Mouse (Mus musculus): ENCODE results near the gene Myb.
"Not testable (repeated sequence)": the region's sequence is repeated elsewhere in the genome, so short reads cannot be mapped to it uniquely, and the experiment has no call there.

The Myb gene

GRCm38 (mm10) chr10:21168466-21168865, 7.7 kb upstream of the Myb start:
- no peak for DNase-seq (ENCODE audit: low spot score in 2 of 2)

DNA sequence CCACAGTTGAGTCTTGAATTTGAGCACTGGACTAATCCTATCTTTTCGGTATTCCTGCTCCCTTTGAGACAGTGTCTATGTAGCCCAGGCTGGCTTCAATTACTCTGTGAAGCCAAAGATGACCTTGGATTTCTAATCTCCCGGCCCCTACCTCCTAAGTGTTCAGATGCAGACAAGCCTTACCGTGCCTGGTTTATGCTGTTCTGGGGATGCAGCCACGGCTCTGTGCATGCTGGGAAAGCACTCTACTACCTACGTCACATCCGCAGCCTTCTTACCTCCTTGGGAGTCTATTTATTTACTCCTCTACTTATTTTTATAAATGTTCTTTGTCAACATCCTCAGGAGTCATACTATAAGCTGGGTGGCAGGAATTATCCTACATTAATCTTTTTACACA, 7.1 kb upstream of the Myb start:
- no peak for DNase-seq (ENCODE audit: low spot score in 2 of 2)

GRCm38 (mm10) chr10:21167165-21167564, 6.4 kb upstream of the Myb start:
- no peak for DNase-seq (ENCODE audit: low spot score in 2 of 2)

- DNase-seq (ENCODE audit: low spot score in 2 of 2), result no peak
Measured at GRCm38 (mm10) chr10:21165411-21165810, 4.6 kb upstream of the Myb start.

- DNase-seq (ENCODE audit: low spot score in 2 of 2), result no peak
Measured at GRCm38 (mm10) chr10:21162124-21162523, 1.3 kb upstream of the Myb start.

DNA sequence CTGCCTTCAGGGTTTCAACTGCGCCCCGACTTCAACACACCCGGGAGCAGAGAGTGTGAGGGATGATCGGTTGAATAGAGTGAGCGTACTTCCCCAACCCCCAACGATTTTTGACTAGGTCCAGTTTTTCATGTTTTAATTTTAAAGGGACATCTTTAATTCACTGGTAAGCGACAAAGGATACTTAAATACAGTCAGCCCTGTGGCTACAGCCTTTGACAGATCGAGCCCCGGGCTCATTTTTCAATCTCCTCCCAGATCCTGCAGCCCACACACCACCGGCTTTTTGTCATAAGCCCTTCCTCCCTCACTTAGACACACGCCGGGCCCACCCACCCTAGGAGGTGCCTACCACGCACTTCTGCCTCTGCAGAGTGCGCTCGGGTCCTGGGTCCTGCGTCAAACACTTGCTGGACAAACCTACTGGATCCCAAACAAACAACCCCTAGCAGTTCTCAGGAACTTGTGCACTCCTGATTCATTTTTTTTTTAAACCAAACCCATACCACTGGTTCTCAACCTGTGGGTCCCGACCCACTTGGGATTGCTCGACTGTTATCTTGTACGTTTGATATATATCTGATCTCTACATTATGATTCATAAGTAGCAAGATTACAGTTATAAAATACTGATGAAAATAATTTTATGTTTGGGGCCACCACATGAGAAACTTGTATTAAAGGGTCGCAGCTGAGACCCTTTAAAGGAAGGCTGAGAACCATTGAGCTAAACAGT, 743 bp upstream of the Myb start:
- peak in 1 of 2 experiments; percentile 4 for DNase-seq (ENCODE audit: low spot score in 2 of 2)

DNA sequence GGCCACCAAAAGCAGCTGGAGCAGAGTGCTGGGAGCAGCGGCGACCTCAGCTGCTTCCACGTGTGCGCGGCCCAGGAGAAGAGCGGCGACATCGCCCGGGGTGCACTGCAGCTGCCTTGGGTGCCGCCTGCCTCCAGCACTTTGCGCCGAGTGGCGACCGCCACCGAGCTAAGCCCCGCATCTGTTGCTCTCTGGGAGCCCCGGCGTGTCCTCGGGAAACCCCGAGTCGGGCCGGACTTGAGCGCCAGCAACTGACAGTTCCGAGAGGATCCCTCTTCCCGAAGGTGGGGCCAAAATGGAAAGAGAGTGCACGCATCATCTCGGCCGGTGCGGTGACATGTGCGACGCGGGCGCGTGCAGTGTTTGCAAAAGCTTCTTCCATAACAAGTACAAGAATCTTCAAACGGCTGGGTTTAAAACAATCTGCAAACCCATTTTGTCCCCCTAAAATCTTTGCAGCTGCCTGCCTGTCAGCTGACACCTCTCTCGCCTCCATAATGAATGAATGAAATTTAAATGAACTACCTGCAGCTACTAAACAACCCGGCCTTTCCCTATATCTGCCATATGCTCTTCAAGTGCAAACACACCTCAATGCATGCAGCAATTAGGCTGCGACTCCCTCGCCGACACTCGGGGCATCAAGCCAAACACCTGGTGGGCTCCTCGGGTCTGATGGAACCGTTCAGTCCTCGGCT, 938 bp downstream of the Myb start:
- peak; percentile 26 to 33 for DNase-seq (ENCODE audit: low spot score in 2 of 2)

DNA sequence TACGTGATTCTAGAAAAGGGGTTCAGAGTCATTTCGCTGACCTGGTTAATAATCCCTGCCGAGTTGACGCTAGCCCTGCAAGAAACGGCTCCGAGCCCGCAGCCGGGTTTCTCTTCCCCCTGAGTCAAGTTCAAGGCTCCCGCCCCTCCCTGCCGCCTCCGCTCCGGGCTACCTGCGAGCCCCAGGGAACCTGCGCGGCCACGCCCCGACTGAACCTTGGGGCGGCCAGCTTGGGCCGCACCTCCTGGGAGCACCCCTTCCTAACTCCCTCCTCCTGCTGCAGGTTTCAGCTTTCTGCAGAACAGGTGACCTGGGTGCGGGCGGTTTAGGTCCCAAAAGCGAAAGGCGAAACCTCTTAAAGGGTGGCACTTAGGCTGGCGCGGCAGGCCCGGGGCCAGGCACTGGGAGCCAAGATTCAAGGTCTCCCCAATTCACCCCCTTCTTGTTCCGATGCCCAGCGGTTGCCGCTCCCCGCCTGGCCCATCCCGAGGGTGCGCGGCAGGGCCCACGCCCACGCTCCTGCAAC, 1.8 kb downstream of the Myb start:
- DNase-seq (ENCODE audit: low spot score in 2 of 2), result peak; percentile 1 to 6

DNA sequence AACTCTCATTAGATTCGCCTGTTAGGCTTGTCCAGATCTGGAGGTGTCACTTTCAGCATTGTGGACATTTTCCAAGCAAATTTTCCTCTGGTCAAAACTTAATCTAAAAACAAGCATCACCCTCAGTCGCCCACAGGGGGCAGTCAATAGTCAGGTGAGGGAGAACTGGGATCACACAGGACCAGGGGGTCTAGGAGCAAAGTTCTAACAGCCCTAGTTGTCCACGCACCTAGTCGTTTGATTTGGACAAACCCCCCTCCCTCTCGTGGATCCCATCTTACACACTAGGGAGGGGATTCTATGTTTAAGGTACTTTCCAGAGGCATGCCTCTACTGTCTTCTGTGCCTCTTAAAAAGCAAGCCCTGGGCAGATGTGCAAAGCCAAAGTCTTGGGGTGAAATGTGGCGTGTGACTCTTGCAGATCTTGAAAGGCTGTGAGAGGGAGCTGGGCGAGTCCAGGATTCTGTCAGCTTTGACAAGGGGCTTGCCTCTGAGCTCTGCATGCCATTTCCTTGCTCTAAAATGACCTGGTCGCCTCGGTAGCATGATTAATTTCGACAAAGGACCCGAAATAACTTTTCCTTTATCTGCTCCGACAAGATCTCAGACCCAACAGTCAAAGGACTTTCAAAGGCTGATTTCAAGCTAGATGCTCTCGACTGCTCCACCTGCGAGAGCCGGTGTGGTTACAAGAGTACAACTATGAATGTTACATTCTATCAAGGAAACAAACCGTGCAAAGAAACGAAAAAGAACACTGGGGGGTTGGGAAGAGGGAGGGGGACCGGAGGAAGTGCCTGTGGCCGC, 2.5 kb downstream of the Myb start:
- peak; percentile 14 to 22 for DNase-seq (ENCODE audit: low spot score in 2 of 2)

DNA sequence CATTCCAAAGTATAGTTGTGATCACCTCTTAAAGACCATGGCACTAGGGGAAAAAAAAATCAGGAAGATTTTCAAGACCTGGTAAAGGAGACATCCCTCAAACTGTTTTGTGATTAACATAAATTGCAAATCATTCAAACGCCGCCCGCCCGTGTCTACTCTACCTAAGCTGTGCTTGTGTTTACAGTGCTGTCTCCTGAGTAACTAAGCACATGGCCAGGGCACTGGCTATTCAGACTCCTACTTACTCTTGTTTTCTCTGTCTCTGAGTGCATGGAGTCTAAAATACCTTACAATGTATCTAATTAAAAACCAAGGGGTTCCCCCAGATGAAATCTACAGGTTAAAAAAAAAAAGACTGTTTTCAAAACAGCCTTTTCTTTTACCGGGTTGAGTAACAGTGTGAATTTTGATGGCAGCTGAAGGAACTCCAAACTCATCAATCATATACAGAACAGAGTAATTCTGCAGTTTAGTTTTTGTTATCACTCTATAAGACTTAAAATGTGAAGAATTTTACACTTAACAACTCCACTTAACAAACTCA, 3.8 kb downstream of the Myb start:
- DNase-seq (ENCODE audit: low spot score in 2 of 2), result no peak

DNA sequence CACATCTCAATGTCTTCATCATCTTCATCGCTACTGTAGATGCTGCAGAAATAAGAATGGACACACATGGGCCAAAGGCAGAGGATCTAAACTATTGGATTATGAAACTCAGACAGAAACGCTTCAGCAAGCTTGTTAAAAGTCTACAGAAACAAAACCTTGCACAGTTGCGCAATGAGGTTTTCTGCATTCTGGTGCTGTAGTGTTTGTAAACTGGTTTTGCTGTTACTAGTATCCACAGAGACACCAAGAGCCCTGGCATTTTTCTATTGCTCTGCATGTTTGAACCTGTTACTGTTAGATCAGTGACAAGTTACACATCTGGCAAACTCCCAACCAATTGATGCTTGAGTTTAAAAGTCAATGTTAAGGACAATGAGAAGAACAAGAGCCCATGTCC, 4.4 kb downstream of the Myb start:
- DNase-seq (ENCODE audit: low spot score in 2 of 2), result no peak

- no peak for DNase-seq (ENCODE audit: low spot score in 2 of 2)
Measured at GRCm38 (mm10) chr10:21154927-21155326, 5.9 kb downstream of the Myb start.

- DNase-seq (ENCODE audit: low spot score in 2 of 2), result no peak
Measured at GRCm38 (mm10) chr10:21153433-21153832, 7.4 kb downstream of the Myb start.

- no peak for DNase-seq (ENCODE audit: low spot score in 2 of 2)
Measured at GRCm38 (mm10) chr10:21152812-21153211, 8.0 kb downstream of the Myb start.

DNA sequence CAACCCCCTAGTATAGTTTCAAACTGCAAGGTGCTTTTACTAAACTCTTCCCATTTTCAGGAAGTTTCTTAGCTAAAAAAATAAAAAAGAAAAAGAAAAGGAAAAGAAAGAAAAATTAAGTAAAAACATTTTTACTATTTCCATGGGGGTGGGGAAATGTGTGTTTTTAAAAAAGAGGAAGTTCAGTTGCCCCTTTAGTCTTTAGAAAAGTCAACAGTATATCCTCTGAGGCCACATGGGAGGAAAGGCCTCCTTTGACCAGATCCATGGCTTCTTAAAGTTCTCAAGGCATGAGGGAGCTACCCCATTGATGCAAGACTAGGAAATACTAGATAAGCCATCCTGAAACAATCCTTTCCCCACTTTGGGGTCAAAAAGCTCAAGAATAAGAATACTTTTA, 9.5 kb downstream of the Myb start:
- DNase-seq (ENCODE audit: low spot score in 2 of 2), result no peak

DNA sequence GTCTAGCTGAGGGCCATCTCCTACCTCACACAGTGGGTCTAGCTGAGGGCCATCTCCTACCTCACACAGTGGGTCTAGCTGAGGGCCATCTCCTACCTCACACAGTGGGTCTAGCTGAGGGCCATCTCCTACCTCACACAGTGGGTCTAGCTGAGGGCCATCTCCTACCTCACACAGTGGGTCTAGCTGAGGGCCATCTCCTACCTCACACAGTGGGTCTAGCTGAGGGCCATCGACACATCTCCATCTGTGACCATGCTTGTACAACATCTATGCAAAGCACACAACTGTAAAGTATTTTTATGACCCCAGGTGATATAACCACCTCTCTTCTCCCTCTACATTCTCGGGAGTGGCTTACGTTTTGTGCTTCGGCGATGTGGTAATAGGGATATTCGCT, 10.8 kb downstream of the Myb start:
- DNase-seq (ENCODE audit: low spot score in 2 of 2), result not testable (repeated sequence)

DNA sequence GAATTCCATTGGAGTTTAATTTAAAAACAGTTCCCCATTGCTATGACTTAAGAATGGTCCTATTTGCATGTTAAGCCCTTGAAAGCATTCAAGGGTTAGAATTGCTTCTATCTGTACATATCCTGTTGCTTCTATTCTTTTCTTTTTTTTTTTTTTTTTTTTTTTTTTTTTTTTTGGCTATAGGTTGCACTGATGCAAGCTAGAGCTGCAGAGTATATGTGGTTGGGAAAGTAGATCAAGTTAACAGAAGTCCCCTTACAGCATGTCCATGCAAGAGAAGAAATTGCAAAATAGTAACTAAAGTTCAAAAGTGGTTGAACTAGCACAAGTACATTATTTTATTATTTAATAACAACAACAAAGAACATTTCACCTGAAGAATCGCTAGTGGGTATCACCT, 14.1 kb downstream of the Myb start:
- no peak for DNase-seq (ENCODE audit: low spot score in 2 of 2)

DNA sequence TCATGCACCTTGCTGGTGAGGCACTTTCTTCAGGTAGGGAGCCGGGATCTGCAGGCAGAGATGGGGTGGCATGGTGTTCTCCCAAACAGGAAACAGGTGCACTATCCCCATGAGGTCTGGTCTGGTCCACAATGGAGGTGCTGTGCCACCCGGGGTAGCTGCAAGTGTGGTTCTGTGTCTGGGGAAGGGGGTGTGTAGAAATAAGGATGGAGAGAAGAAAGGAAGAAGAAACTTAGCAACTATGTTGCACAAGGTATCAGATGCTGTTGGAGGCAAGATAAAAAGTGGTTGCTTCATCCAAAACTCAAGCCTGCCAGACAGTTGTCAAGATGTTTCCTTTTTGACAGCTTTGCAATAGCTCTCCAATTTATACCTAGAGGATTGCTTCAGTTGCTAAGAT, 14.5 kb downstream of the Myb start:
- no peak for DNase-seq (ENCODE audit: low spot score in 2 of 2)

- DNase-seq (ENCODE audit: low spot score in 2 of 2), result peak; percentile 77 to 79
Measured at GRCm38 (mm10) chr10:21144627-21145504, 15.9 kb downstream of the Myb start.

DNA sequence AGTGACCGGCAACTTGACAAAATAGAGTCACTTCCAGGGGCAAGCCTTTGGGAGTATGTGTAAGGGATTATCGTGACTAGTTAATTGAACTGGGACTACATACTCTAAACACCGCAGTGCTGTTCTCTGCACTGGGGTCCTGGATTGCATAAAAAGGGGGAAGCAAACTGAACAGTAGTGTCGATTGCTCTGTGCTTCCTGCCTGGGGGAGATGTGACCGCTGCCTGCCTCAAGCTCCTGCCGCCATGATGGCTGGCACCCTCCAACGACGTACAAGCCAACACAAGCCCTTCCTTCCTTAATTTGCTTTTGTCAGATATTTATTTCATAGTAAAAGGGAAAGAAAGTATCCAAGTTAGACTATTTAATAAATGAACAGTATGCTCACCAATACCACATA, 25.5 kb downstream of the Myb start:
- no peak for DNase-seq (ENCODE audit: low spot score in 2 of 2)

DNA sequence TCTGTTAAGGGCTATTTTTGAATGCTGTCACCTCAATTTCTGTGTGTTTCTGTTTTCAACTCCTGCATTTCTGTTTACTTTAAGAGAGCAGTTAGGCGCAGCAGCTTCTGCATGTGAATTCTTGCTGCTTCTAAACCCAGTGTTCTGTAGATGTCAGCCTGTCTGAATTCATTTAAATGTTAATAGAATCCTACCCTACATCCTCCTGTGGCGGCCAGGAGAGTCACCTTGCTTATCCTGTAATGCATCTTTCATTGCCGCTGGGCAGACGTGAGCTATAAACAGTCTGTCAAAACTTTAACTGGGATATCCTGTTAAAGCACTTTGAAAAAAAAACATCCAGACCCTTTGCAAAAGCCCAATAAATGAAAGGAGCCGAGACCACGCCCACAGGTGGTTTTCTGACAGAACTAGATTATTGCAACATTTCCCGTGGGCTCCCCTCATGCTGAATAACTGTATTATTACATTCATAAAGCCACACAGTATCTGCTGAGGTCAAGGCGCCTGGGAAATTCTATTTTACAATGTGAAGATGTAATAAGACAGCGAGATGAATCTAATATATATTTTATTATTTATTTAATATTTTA, 29.8 kb downstream of the Myb start:
- DNase-seq (ENCODE audit: low spot score in 2 of 2), result no peak
